Mouse (Mus musculus): Measurements from ENCODE around the gene Gm10318. TPM values are rescaled to one million over a fixed set of nuclear protein-coding genes. Genes with fewer than 3 reads are reported as not detected.

Gene Gm10318
- total RNA-seq, 2 experiments from 2014 or later = not detected

DNA sequence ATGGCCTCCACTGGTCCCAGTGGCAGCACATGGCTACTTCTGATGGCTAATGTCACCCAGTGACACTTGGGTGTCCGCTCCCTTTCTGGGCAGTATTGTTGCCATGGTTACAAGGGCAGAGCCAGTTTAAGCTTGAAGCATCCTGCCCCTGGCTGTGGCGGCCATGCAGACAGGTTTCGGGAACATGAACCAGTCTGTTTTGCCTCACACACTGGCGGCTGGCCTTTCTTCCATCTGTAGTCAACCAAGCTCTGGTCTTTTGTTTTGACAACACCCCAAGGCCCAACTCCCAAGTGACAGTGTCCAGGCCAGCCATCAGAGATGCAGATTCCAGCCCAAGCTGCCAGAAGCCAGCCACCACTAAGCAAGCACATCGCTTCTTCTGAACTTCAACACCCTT, 42.9 kb downstream of the Gm10318 start:
- DNase-seq = peak; percentile 8

DNA sequence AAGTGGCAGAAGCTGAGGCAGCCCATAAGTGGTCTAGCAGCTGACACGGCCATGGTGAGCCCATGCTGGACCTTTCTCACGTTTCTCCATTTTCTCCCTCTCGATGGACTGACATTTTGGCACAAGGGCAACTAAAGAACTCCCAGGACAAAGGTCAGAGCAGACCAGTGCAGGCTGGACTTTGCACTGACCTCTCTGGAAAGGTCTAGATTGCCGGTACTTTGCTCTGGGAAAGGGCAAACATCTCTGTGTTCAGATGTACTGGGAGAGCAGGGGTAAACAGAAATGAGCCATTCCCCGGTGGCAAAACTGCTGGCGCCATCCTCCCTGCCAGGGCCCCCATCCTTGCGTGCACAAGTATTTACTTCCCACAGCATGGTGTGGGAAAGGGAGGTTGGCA, 47.5 kb downstream of the Gm10318 start:
- peak; percentile 8 for DNase-seq

DNA sequence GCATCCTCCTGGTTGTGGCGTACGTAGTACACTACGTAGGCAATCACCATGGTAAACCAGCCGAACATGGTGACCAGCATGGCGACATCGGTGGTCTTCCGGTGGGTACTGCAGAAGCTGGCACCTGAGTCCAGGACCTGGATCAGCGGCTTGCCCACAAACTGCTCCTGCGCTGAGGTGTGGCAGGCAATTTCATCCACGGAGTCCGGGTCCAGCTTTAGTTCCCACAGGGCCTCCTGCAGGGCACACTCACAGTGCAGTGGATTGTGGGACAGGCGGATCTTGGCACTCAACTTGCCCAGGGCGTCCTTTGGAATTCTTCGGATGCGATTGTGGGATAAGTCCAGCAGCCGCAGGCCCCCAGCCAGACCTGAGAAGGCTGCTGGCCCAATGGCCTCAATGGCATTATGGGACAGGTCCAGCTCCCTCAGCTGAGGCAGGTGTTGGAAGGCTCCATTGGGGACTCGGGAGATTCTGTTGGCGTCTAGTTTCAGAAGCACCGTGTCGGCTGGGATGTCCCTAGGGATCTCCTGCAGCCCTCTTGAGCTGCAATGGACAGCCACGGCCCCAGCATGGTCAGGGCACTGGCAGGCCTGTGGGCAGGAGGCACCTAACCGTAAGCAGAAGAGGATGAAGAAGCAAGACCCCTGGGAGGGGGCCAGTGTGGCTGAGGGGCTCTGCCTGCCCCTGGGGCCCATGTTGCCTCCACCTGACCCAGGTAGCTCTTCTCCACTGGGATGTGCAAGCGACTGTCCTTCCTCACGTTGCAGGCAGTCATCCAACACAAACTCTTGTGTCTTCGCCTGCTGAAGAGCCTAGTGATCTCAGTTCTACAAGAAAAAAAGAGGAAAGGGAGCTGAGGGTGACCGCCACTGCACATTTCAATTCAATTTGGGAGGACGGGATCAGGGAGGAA, 48.5 kb downstream of the Gm10318 start:
- peak; percentile 17 for DNase-seq

DNA sequence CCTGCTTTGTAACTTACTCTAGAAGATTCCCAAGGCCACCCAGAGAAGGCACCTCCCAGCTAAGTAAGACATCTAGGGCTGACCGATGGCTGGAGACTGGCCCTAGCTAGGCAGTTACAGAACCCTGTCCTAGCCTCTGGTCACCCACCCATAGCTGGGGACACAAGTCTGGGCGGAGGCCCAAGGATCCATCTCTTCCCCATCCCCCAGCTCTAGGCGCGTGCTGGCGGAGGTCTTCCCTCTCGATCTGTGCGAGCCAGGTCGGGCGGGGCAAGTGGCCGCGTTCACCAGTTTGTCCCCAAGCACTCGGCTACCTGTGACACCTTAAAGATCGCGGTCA, 49.2 kb downstream of the Gm10318 start:
- no peak for DNase-seq

DNA sequence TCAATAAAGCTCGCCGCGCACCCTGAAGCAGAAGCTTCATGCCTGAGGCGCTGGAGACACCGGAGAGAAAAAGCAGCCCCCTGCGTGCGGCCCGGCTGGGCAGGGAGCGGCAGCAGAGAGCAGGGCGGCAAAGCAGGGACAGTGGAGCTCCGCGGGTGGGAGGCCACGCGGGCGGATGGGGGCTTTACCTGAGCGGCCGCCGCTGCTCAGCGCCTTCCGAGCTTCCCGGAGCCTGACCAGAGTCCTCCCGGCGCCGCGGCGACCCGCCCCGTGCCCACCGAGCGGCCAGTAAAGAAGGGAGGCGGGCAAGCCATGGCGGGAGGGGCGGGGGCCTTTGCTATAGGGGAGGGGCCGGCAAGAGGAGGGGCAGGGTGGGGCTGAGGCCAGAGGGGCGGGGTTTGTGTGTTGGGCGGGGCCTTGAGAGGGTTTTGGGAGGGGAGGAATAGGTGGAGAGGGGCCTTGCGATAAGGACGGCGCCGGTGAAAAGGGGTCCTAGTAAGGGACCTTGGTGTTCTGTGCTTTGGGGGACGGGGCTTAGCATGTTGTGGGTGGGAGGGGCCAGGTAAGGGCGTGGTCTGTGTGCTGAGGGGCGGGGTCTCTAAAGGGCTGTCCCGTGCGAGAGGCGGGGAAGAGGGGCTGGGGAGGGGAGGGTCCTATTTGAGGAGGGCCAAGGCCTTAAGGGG, 49.7 kb downstream of the Gm10318 start, which contains the start of gene Lrrc3:
Gene Lrrc3, minus strand, starts transcription at position 326 of the 683 bp plus-strand sequence.
- peak; percentile 80 for DNase-seq

DNA sequence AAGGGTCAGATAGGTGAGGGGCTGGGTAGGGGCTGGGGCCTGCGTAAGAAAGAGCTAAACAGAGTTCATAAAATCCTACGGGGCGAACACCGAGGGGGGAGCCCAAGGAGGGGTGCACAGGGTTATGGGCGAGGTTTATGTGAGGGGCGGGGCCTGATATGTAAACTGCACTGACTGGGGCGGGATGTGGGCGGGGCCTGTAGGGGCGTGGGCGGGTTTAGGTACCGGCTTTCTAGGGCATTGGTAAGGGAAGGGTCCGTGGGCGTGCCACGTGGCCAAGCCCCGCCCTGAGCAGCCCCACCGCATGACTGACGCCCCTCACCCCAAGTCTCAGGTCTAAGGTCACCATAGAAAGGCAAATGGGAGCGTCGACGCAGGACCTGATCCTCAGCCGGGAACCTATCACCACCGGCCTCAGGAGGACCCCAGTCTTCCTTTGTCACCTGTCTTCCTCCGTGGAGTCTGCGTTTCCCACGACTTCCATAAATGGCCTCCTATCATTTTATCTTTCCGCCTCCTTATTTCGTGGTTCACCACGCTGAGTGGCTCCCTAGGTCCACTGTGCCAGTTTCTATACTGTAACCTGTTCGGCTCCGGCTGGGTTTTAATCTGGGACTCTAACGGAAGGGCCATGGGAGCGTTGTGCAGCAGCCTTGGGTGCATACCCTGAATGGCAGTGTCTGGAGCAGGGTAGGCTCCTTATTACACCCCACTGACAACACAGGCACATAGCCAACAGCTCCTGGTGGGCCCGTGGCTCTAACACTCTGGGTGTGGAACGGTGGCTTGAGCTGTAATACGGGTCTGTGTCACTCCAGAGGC, 50.4 kb downstream of the Gm10318 start:
- DNase-seq = peak; percentile 54

Other genes with a start within 250 kb of the Gm10318 start
- gene Sumo3, start 246.8 kb upstream of the Gm10318 start, total RNA-seq (2021) = 100 to 1,000 TPM; 119 to 125 TPM
- gene Gm49325, start 246.7 kb upstream of the Gm10318 start, total RNA-seq (2021) = 10 to 100 TPM; 22.3 to 30.4 TPM
- 10 to 100 TPM; 44.4 to 46.1 TPM for gene Ube2g2, start 230.6 kb upstream of the Gm10318 start, total RNA-seq (2021)
- gene Tspear, start 166.3 kb upstream of the Gm10318 start, total RNA-seq (2021) = under 1 TPM; 0.27 to 0.64 TPM
- not detected for gene Gm19402, start 162.1 kb upstream of the Gm10318 start, total RNA-seq (2021)
- gene Gm9508, start 155.6 kb upstream of the Gm10318 start, total RNA-seq (2021) = not detected
- gene Gm10272, start 146.2 kb upstream of the Gm10318 start, total RNA-seq (2021) = not detected
- not detected for gene Gm10024, start 141.4 kb upstream of the Gm10318 start, total RNA-seq (2021)
- gene Gm10142, start 137.1 kb upstream of the Gm10318 start, total RNA-seq (2021) = not detected
- gene Krtap12-1, start 132.3 kb upstream of the Gm10318 start, total RNA-seq (2021) = not detected
- gene Gm10100, start 126.4 kb upstream of the Gm10318 start, total RNA-seq (2021) = not detected
- gene Gm18596, start 110.2 kb upstream of the Gm10318 start, total RNA-seq (2021) = not detected
- not detected for gene Gm9736, start 101.5 kb upstream of the Gm10318 start, total RNA-seq (2021)
- not detected for gene Gm3233, start 93.2 kb upstream of the Gm10318 start, total RNA-seq (2021)
- gene Gm3238, start 81.5 kb upstream of the Gm10318 start, total RNA-seq (2021) = not detected
- gene Gm7138, start 75.9 kb upstream of the Gm10318 start, total RNA-seq (2021) = not detected
- gene Gm3250, start 70.3 kb upstream of the Gm10318 start, total RNA-seq (2021) = not detected
- gene Gm7137, start 64.7 kb upstream of the Gm10318 start, total RNA-seq (2021) = not detected
- gene Gm9639, start 57.8 kb upstream of the Gm10318 start, total RNA-seq (2021) = not detected
- not detected for gene Gm19668, start 53.7 kb upstream of the Gm10318 start, total RNA-seq (2021)
- not detected for gene Gm9507, start 41.0 kb upstream of the Gm10318 start, total RNA-seq (2021)
- not detected for gene Gm2696, start 38.2 kb upstream of the Gm10318 start, total RNA-seq (2021)
- not detected for gene Krtap10-4, start 25.8 kb upstream of the Gm10318 start, total RNA-seq (2021)
- gene Krtap10-10, start 16.9 kb upstream of the Gm10318 start, total RNA-seq (2021) = not detected
- not detected for gene Gm36176, start 6.1 kb upstream of the Gm10318 start, total RNA-seq (2021)
- not detected for gene Gm3285, start 9.1 kb downstream of the Gm10318 start, total RNA-seq (2021)
- gene Lrrc3, start 49.7 kb downstream of the Gm10318 start, total RNA-seq (2021) = 10 to 100 TPM; 12.1 to 16.7 TPM
- 1 to 10 TPM; 2.3 to 2.8 TPM for gene Trpm2, start 117.7 kb downstream of the Gm10318 start, total RNA-seq (2021)
- 10 to 100 TPM; 15.7 to 21.4 TPM for gene 1810043G02Rik, start 125.7 kb downstream of the Gm10318 start, total RNA-seq (2021)
- gene Pfkl, start 157.2 kb downstream of the Gm10318 start, total RNA-seq (2021) = 100 to 1,000 TPM; 142 to 172 TPM
- 1 to 10 TPM; 2.4 to 6.4 TPM for gene Dnmt3l, start 189.1 kb downstream of the Gm10318 start, total RNA-seq (2021)
- under 1 TPM in 1 of 2 experiments, not detected in 1; 0.12 TPM for gene Aire, start 190.8 kb downstream of the Gm10318 start, total RNA-seq (2021)
- gene Icosl, start 216.4 kb downstream of the Gm10318 start, total RNA-seq (2021) = 10 to 100 TPM in 1 of 2 experiments, 1 to 10 TPM in 1; 8.6 to 12.6 TPM

All from adrenal gland, postnatal 10 days (tissue).